Mouse (Mus musculus): Measurements from ENCODE around the gene Hydin.

GRCm38 (mm10) chr8:110485234-110485633 is 218.5 kb downstream of the Hydin start:
- TF ChIP-seq CTCF (IDR thresholded peaks at IDR 0.05; ENCODE audit: insufficient read depth, low read length) = no peak
- TF ChIP-seq POLR2A (IDR thresholded peaks at IDR 0.05; ENCODE audit: borderline replicate concordance, extremely low read depth, low read depth, low read length) = no peak
